Mouse (Mus musculus): ENCODE measurements at regions not wholly inside any gene's neighbourhood (a gene's known extent, or its start where the extent isn't known, plus 50 kb on each side); places are given as distances from the start of the nearest gene placed in this dataset.

- no peak for TF ChIP-seq HCFC1 (IDR thresholded peaks at IDR 0.05; ENCODE audit: low read depth, low read length)
- no peak for TF ChIP-seq CTCF (conservative IDR thresholded peaks at IDR 0.05 in 1 of 2, IDR thresholded peaks at IDR 0.05 in 1 of 2; ENCODE audit: low read depth in 2 of 2, low read length in 2 of 2)
- no peak for TF ChIP-seq USF2 (conservative IDR thresholded peaks at IDR 0.05; ENCODE audit: low read depth, low read length)
- no peak for TF ChIP-seq E2F4 (IDR thresholded peaks at IDR 0.05; ENCODE audit: insufficient replicate concordance, low read depth, low read length)
- TF ChIP-seq ZNF384 (IDR thresholded peaks at IDR 0.05; ENCODE audit: low read depth, low read length): no peak
- TF ChIP-seq ZC3H11A (IDR thresholded peaks at IDR 0.05; ENCODE audit: low read depth, low read length): no peak
- TF ChIP-seq MAFK (IDR thresholded peaks at IDR 0.05; ENCODE audit: insufficient replicate concordance, low read length): no peak
- no peak for TF ChIP-seq ZMIZ1 (IDR thresholded peaks at IDR 0.05; ENCODE audit: low read depth, low read length)
- TF ChIP-seq ZKSCAN1 (IDR thresholded peaks at IDR 0.05; ENCODE audit: borderline replicate concordance, low read depth, low read length): no peak
- TF ChIP-seq SIN3A (IDR thresholded peaks at IDR 0.05; ENCODE audit: low read length): no peak; the same call in 1 of the 2 replicates
- TF ChIP-seq TCF12 (IDR thresholded peaks at IDR 0.05; ENCODE audit: low read depth, low read length): no peak
- TF ChIP-seq POLR2A (IDR thresholded peaks at IDR 0.05; ENCODE audit: low read depth, low read length): peak; percentile 35; the same call in 1 of the 2 replicates
- no peak for TF ChIP-seq RAD21 (IDR thresholded peaks at IDR 0.05; ENCODE audit: low read depth, low read length)
- no peak for TF ChIP-seq MYC (IDR thresholded peaks at IDR 0.05; ENCODE audit: low read depth, low read length)
These were observed 70.8 kb upstream of the Picalm start for GRCm38 (mm10) chr7:90059249-90059628.

Measured in CH12.LX (cell line).